Mouse (Mus musculus) neural tube, embryonic 14.5 days (tissue): ENCODE measurements around the gene Ralbp1. TPM values are rescaled to one million over a fixed set of nuclear protein-coding genes. Genes with fewer than 3 reads are reported as not detected.

Experiments
- ATAC-seq: fragments of 200-750 bp; cut with Nextera tagmentation; 2 replicates; pipeline ENCODE4 v1.8.0; 2017; ENCODE audit warnings: low read depth, mild to moderate bottlenecking, moderate TSS enrichment, moderate library complexity
- H3K27ac ChIP-seq: fragments of 300-500 bp; sonication (generic); 2 replicates; pipeline ENCODE4 v1.5.1; 2014; ENCODE audit warnings: low read depth, mild to moderate bottlenecking, control low read depth, low read length, moderate library complexity, mixed read lengths
- H3K27me3 ChIP-seq: fragments of 300-500 bp; sonication (generic); 2 replicates; pipeline ENCODE4 v1.6.1; 2014; ENCODE audit warnings: low read length; ENCODE audit not compliant: control insufficient read depth, insufficient read depth
- H3K36me3 ChIP-seq: fragments of 300-500 bp; sonication (generic); 2 replicates; pipeline ENCODE4 v1.6.1; 2014; ENCODE audit warnings: low read length, mixed read lengths; ENCODE audit not compliant: control insufficient read depth, insufficient read depth
- H3K4me1 ChIP-seq: fragments of 300-500 bp; sonication (generic); 2 replicates; pipeline ENCODE4 v1.6.1; 2014; ENCODE audit warnings: low read length; ENCODE audit not compliant: control insufficient read depth, insufficient read depth
- H3K4me2 ChIP-seq: fragments of 300-500 bp; sonication (generic); 2 replicates; pipeline ENCODE4 v1.6.1; 2014; ENCODE audit warnings: mild to moderate bottlenecking, low read depth, low read length, control low read depth
- H3K4me3 ChIP-seq: fragments of 300-500 bp; sonication (generic); 2 replicates; pipeline ENCODE4 v1.5.1; 2014; ENCODE audit warnings: low read depth, low read length, control low read depth, mixed read lengths
- H3K9ac ChIP-seq: fragments of 300-500 bp; sonication (generic); replicated peaks from 2 replicates; pipeline ENCODE4 v1.6.1; 2014; ENCODE audit warnings: low read depth, mild to moderate bottlenecking, control low read depth, low read length, mixed read lengths
- H3K9me3 ChIP-seq: fragments of 300-500 bp; sonication (generic); 2 replicates; pipeline ENCODE4 v1.6.1; 2016; ENCODE audit warnings: low read length; ENCODE audit not compliant: control insufficient read depth
- WGBS: fragments of 180-500 bp; shearing (Covaris S2); extraction: QIAGEN DNeasy Blood & Tissue Kit; methylation state at CpG from one replicate; pipeline ENCODE4 v1.1.7; 2014; 5-methylcytosine and 5-hydroxymethylcytosine counted together
- polyA plus RNA-seq: library from polyadenylated mRNA; unstranded; fragments of >200 nt; fragmentation: Nextera tagmentation; extraction: Ambion mirVana; gene quantifications from 2 replicates; pipeline ENCODE4 v1.2.1, GENCODE M21; 2014

Ralbp1 gene
- polyA plus RNA-seq, 1 experiment from 2014 or later: 45.9 TPM

GRCm38 (mm10) chr17:65905241-65905640 is 19.6 kb upstream of the Ralbp1 start:
- Histone ChIP-seq H3K4me1 (no peaks in the 10 kb centered on the region), H3K36me3 (no peaks in the 10 kb centered on the region), H3K4me2 (no peak overlapping the region), H3K9me3 (no peaks in the 10 kb centered on the region), H3K27me3 (no peaks in the 10 kb centered on the region), H3K9ac (no peak overlapping the region), H3K27ac (no peak overlapping the region), H3K4me3 (no peak overlapping the region)
- no peak for ATAC-seq
- WGBS: 88% methylated on average over 14 of the region's 14 CpGs

GRCm38 (mm10) chr17:65903826-65904225 is 18.2 kb upstream of the Ralbp1 start:
- H3K9me3 ChIP-seq: no peaks in the 10 kb centered on the region
- no peak overlapping the region for H3K4me2 ChIP-seq
- no peak for ATAC-seq
- no peaks in the 10 kb centered on the region for H3K27me3 ChIP-seq
- no peak overlapping the region for H3K4me3 ChIP-seq
- H3K4me1 ChIP-seq: no peaks in the 10 kb centered on the region
- 96% methylated on average over 8 of the region's 8 CpGs for WGBS
- H3K36me3 ChIP-seq: no peaks in the 10 kb centered on the region
- no peak overlapping the region for H3K27ac ChIP-seq
- H3K9ac ChIP-seq: no peak overlapping the region

DNA sequence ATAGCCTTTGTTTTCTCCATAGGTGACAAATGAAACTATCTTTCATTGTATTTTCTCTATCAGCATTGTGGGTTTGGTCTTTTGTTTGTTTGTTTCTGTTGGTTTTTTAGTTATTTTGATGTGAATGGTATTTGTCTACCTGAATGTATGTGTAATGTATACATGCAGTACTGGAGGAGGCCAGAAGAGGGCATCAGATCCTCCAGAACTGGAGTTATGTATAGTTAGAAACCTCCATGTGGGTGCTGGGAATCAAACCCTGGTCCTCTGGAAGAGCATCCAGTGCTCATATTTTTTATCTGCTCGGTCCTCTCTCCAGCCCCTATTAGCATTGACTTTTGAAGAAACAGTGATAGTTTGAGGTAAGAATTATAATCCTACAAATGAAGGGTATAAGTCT is 17.4 kb upstream of the Ralbp1 start:
- 91% methylated on average over 1 of the region's 1 CpGs for WGBS
- no peak overlapping the region for H3K9ac ChIP-seq

GRCm38 (mm10) chr17:65902281-65902680 is 16.7 kb upstream of the Ralbp1 start:
- no peak for ATAC-seq
- Histone ChIP-seq H3K9me3 (no peaks in the 10 kb centered on the region), H3K27me3 (no peaks in the 10 kb centered on the region), H3K4me2 (no peak overlapping the region), H3K9ac (no peak overlapping the region), H3K36me3 (no peaks in the 10 kb centered on the region), H3K4me3 (no peak overlapping the region), H3K4me1 (no peaks in the 10 kb centered on the region), H3K27ac (no peak overlapping the region)
- 93% methylated on average over 6 of the region's 6 CpGs for WGBS

More for the DNA sequence above, 17.4 kb upstream of the Ralbp1 start:
- H3K27me3 ChIP-seq: no peaks in the 10 kb centered on the region
- H3K9me3 ChIP-seq: no peaks in the 10 kb centered on the region
- H3K36me3 ChIP-seq: no peaks in the 10 kb centered on the region
- no peak overlapping the region for H3K4me2 ChIP-seq
- H3K4me3 ChIP-seq: no peak overlapping the region
- H3K27ac ChIP-seq: no peak overlapping the region
- no peaks in the 10 kb centered on the region for H3K4me1 ChIP-seq
- ATAC-seq: no peak

DNA sequence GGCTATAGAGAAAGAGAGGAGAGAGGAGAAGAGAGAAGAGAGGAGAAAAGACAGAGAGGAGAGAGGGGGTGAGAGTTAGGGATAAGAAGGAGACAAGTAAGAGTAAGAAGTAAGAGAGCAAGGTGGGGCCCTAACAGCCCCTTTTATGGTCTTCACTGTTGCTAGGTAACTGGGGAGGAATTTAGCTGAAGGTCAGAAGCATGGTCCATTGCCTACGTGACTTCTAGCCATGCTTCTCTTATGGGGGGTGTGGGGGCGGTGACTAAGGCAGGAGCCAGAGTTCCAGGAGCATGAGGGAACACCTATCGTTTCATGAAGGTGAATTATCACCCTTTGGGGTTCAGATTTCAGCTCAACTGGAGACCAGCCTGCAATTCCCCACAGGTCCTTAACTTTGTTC is 10.4 kb upstream of the Ralbp1 start:
- Histone ChIP-seq H3K4me3 (no peak overlapping the region), H3K4me1 (no peaks in the 10 kb centered on the region), H3K27me3 (no peaks in the 10 kb centered on the region), H3K9me3 (no peaks in the 10 kb centered on the region), H3K9ac (no peak overlapping the region), H3K27ac (no peak overlapping the region), H3K36me3 (no peaks in the 10 kb centered on the region), H3K4me2 (no peak overlapping the region)
- 61% methylated on average over 3 of the region's 3 CpGs for WGBS
- no peak for ATAC-seq

- ATAC-seq: no peak
- H3K27ac ChIP-seq: no peak overlapping the region
- peaks cover 6% of the 10 kb centered on the region; the same call in 1 of the 2 replicates for H3K4me1 ChIP-seq
- H3K9me3 ChIP-seq: no peaks in the 10 kb centered on the region
- no peaks in the 10 kb centered on the region for H3K36me3 ChIP-seq
- H3K4me2 ChIP-seq: no peak overlapping the region
- no peak overlapping the region for H3K4me3 ChIP-seq
- H3K9ac ChIP-seq: no peak overlapping the region
- WGBS: 89% methylated on average over 5 of the region's 5 CpGs
- H3K27me3 ChIP-seq: no peaks in the 10 kb centered on the region
These were observed 3.9 kb upstream of the Ralbp1 start for GRCm38 (mm10) chr17:65889476-65889875.

GRCm38 (mm10) chr17:65886571-65886970 is 973 bp upstream of the Ralbp1 start:
- no peaks in the 10 kb centered on the region for H3K9me3 ChIP-seq
- no peaks in the 10 kb centered on the region for H3K36me3 ChIP-seq
- peak overlapping the region; percentile 90 for H3K4me2 ChIP-seq
- 75% methylated on average over 9 of the region's 9 CpGs for WGBS
- H3K27ac ChIP-seq: peak overlapping the region; percentile 95; the same call in 1 of the 2 replicates
- H3K9ac ChIP-seq: no peak overlapping the region; the same call in 1 of the 2 replicates
- H3K4me3 ChIP-seq: peak overlapping the region; percentile 91; the same call in 1 of the 2 replicates
- H3K4me1 ChIP-seq: peaks cover 15% of the 10 kb centered on the region
- ATAC-seq: no peak
- no peaks in the 10 kb centered on the region for H3K27me3 ChIP-seq

GRCm38 (mm10) chr17:65885398-65885696 is 251 bp downstream of the Ralbp1 start:
- no peak for ATAC-seq
- peak overlapping the region; percentile 90 for H3K4me2 ChIP-seq
- H3K9ac ChIP-seq: peak overlapping the region; percentile 87
- H3K27ac ChIP-seq: peak overlapping the region; percentile 95
- under 1% methylated on average over 11 of the region's 11 CpGs for WGBS
- H3K27me3 ChIP-seq: no peaks in the 10 kb centered on the region
- H3K4me1 ChIP-seq: peaks cover 15% of the 10 kb centered on the region
- H3K9me3 ChIP-seq: no peaks in the 10 kb centered on the region
- no peaks in the 10 kb centered on the region for H3K36me3 ChIP-seq
- peak overlapping the region; percentile 91 for H3K4me3 ChIP-seq

GRCm38 (mm10) chr17:65884691-65885397 is 754 bp downstream of the Ralbp1 start:
- Histone ChIP-seq H3K4me2 (peak overlapping the region; percentile 90), H3K36me3 (no peaks in the 10 kb centered on the region), H3K9me3 (no peaks in the 10 kb centered on the region), H3K4me3 (peak overlapping the region; percentile 91), H3K27ac (peak overlapping the region; percentile 95), H3K27me3 (no peaks in the 10 kb centered on the region), H3K4me1 (peaks cover 15% of the 10 kb centered on the region), H3K9ac (peak overlapping the region; percentile 87)
- 0% methylated on average over 58 of the region's 67 CpGs for WGBS
- ATAC-seq: peak; percentile 99
